In genomic region chr11:21433726-21434125, GRCm38 (mm10) we compare ENCODE assay signal across 8 mouse cellular contexts.
DNase-seq lines count a peak whose midpoint lies in the region; ATAC-seq and TF ChIP-seq lines count a peak whose summit lies in the region.

No protein-coding gene starts in this region.

- H3K27me3 ChIP-seq in kidney, adult 2 months (replicated peaks; ENCODE audit: control insufficient read depth, insufficient read depth, low read length) = no peaks in the 10 kb centered on the region
- no peaks in the 10 kb centered on the region for H3K27me3 ChIP-seq in kidney, embryonic 15.5 days
- no peaks in the 10 kb centered on the region for H3K27me3 ChIP-seq in Patski

- CTCF ChIA-PET in Patski (lab: Charles Lee) = interaction anchor here (0.9 to 2.7 kb wide), 11 partner anchors 17 to 134 kb away, joined by 3 to 12 read pairs (median 3); no protein-coding TSS in a partner anchor

- no peaks in the 10 kb centered on the region for H3K9me3 ChIP-seq in kidney, embryonic 15.5 days (replicated peaks)

- TF ChIP-seq POLR2A in kidney, adult 2 months (IDR thresholded peaks at IDR 0.05; ENCODE audit: low read depth, low read length) = no peak

- no peak overlapping the region for H3K9ac ChIP-seq in kidney, embryonic 15.5 days

- peak; percentile 70 for TF ChIP-seq CTCF in kidney, adult 2 months (conservative IDR thresholded peaks at IDR 0.05; ENCODE audit: insufficient read depth, insufficient read length, low read depth, low read length)
- peak; percentile 69 for TF ChIP-seq CTCF in Patski (IDR thresholded peaks at IDR 0.05)

- intact Hi-C loops in heart, postnatal 36 days (cut with DNase I) = loop anchor here (5.0 kb wide), 1 partner anchor 81 kb away; no protein-coding TSS in a partner anchor

- ATAC-seq in kidney, embryonic 15.5 days (replicated peaks; ENCODE audit: low FRiP score) = no peak
- peak; percentile 83 for ATAC-seq in Patski

- POLR2A ChIA-PET in Patski (lab: Charles Lee) = no interaction called here

- in situ Hi-C loops in Patski (cut with MboI; ENCODE audit: low pct_unique_long_range_greater_than_20kb) = no loop called here

- no peaks in the 10 kb centered on the region for H3K36me3 ChIP-seq in kidney, adult 2 months (ENCODE audit: control insufficient read depth, insufficient read depth, low read length)
- no peaks in the 10 kb centered on the region for H3K36me3 ChIP-seq in kidney, embryonic 15.5 days

- peak; percentile 37 for DNase-seq in kidney, adult 2 months
- DNase-seq in 416B (ENCODE audit: low read depth) (peak; percentile 31), Patski (ENCODE audit: low read depth, low spot score) (no peak)
- peak; percentile 22 for DNase-seq in heart, postnatal 36 days
- no peak for DNase-seq in urinary bladder, adult 2 months (ENCODE audit: low spot score)
- DNase-seq in adrenal gland, postnatal 4 days (ENCODE audit: low spot score in 2 of 2) = no peak
- DNase-seq in right cerebral cortex, postnatal 14 days = no peak

- H3K4me2 ChIP-seq in kidney, embryonic 15.5 days = no peak overlapping the region

- WGBS in kidney, adult 2 months = 40% methylated on average over 2 of the region's 2 CpGs
- 34% methylated on average over 2 of the region's 2 CpGs for WGBS in kidney, embryonic 15.5 days

- H3K27ac ChIP-seq in kidney, adult 2 months (ENCODE audit: insufficient read depth, low read depth, low read length) = no peak overlapping the region
- H3K27ac ChIP-seq in kidney, embryonic 15.5 days = no peak overlapping the region

- peaks cover 5% of the 10 kb centered on the region; the same call in 1 of the 2 replicates for H3K4me1 ChIP-seq in kidney, adult 2 months (ENCODE audit: control insufficient read depth, insufficient read depth, low read length)
- H3K4me1 ChIP-seq in kidney, embryonic 15.5 days = no peaks in the 10 kb centered on the region

- H3K4me3 ChIP-seq in kidney, adult 2 months (ENCODE audit: insufficient read depth, low read depth, low read length) = no peak overlapping the region
- no peak overlapping the region for H3K4me3 ChIP-seq in kidney, embryonic 15.5 days (replicated peaks)

Comparison
In these comparisons a context has a peak if more than half of its experiments do, and no peak if none do; other contexts are left out.
1. DNase-seq: peak in kidney, adult 2 months (single experiment), 416B (single experiment) and heart, postnatal 36 days (2 of 2); none in Patski (single experiment), urinary bladder, adult 2 months (single experiment), adrenal gland, postnatal 4 days (0 of 2) and right cerebral cortex, postnatal 14 days (single experiment).